Comparison of ENCODE assay signal across 22 mouse cellular contexts in the genomic region with DNA sequence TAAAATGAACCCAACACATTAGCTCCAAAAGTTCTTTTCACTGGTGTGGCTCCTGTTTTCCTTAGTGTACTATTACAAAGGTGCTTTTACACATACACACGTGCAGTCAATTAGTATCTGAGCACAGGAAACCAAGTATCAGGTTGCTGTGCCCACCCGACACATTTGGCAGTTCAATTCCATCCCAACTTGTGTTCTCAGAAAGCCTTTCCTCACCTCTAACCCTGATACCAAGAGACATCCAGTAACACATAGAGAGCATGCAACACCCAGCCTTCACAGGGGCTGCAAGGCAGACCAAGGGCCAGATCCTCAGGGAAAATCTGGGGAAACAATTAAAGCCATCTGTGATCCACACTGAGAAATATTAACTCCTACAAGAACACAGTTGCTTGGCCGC. TPM values are rescaled to one million over a fixed set of nuclear protein-coding genes. Genes with fewer than 3 reads are reported as not detected.
DNase-seq lines count a peak whose midpoint lies in the region; ATAC-seq lines count a peak whose summit lies in the region.
"Had no signal": no experiment of that assay in that cellular context is flagged by ENCODE, and none has a peak within 500 bp of the region (broad histone marks: within the 10 kb centered on the region; RNA-seq: fewer than 3 reads in every experiment).

No protein-coding gene starts in this region.

- peak overlapping the region; percentile 77 for H3K27ac ChIP-seq in embryonic facial prominence, embryonic 12.5 days
- peak overlapping the region; percentile 84 for H3K27ac ChIP-seq in limb, embryonic 11.5 days (replicated peaks; ENCODE audit: low read depth, low read length)
- no peak overlapping the region for H3K27ac ChIP-seq in forebrain, embryonic 14.5 days (ENCODE audit: low read depth, low read length)
- H3K27ac ChIP-seq: heart, embryonic 13.5 days; liver, embryonic 15.5 days; neural tube, embryonic 12.5 days had no signal

- H3K36me3 ChIP-seq in embryonic facial prominence, embryonic 12.5 days, result no peaks in the 10 kb centered on the region
- no peaks in the 10 kb centered on the region for H3K36me3 ChIP-seq in limb, embryonic 11.5 days (ENCODE audit: control insufficient read depth, insufficient read depth, low read length)
- H3K36me3 ChIP-seq in forebrain, embryonic 14.5 days (ENCODE audit: control insufficient read depth, insufficient read depth, low read length), result 0 out of 2 replicates have a peak, but pooled peaks cover 5% of the 10 kb centered on the region
- H3K36me3 ChIP-seq: G1E; heart, embryonic 13.5 days; liver, embryonic 15.5 days; neural tube, embryonic 12.5 days had no signal

- H3K4me2 ChIP-seq in embryonic facial prominence, embryonic 12.5 days (replicated peaks), result no peak overlapping the region; the same call in 1 of the 2 replicates
- H3K4me2 ChIP-seq in limb, embryonic 11.5 days (ENCODE audit: low read depth, severe bottlenecking), result peak overlapping the region; percentile 13; the same call in 1 of the 2 replicates
- H3K4me2 ChIP-seq in forebrain, embryonic 14.5 days (ENCODE audit: low read length), result no peak overlapping the region
- H3K4me2 ChIP-seq: heart, embryonic 13.5 days; liver, embryonic 15.5 days; neural tube, embryonic 12.5 days had no signal

- peaks cover 77% of the 10 kb centered on the region for H3K4me1 ChIP-seq in embryonic facial prominence, embryonic 12.5 days
- H3K4me1 ChIP-seq in limb, embryonic 11.5 days (ENCODE audit: control insufficient read depth, insufficient read depth, low read length), result peaks cover 56% of the 10 kb centered on the region
- H3K4me1 ChIP-seq in forebrain, embryonic 14.5 days (ENCODE audit: control insufficient read depth, insufficient read depth, low read length), result peaks cover 2% of the 10 kb centered on the region; the same call in 1 of the 2 replicates

- ATAC-seq in embryonic facial prominence, embryonic 12.5 days (ENCODE audit: insufficient number of reproducible peaks, insufficient read depth, low FRiP score, low TSS enrichment), result no peak
- peak; percentile 79 for ATAC-seq in limb, embryonic 11.5 days (ENCODE audit: insufficient number of reproducible peaks, low FRiP score, low TSS enrichment, low read depth)
- no peak for ATAC-seq in forebrain, embryonic 14.5 days
- ATAC-seq: CD4-positive, CD25-positive, alpha-beta regulatory T cell, adult 4 months; forebrain, postnatal 0 days; intestine, embryonic 16.5 days had no signal

- no peak overlapping the region for H3K4me3 ChIP-seq in embryonic facial prominence, embryonic 12.5 days
- H3K4me3 ChIP-seq in limb, embryonic 11.5 days (ENCODE audit: low read depth, low read length), result no peak overlapping the region
- H3K4me3 ChIP-seq in forebrain, embryonic 14.5 days (ENCODE audit: low read depth, low read length), result no peak overlapping the region
- H3K4me3 ChIP-seq: gastrocnemius, adult 2 months; heart, embryonic 13.5 days; liver, embryonic 15.5 days; neural tube, embryonic 12.5 days had no signal

- no peak overlapping the region for H3K9ac ChIP-seq in embryonic facial prominence, embryonic 12.5 days
- H3K9ac ChIP-seq in limb, embryonic 11.5 days (ENCODE audit: low read length), result no peak overlapping the region
- no peak overlapping the region for H3K9ac ChIP-seq in forebrain, embryonic 14.5 days (ENCODE audit: low read length)
- H3K9ac ChIP-seq: forebrain, postnatal 0 days; heart, embryonic 13.5 days; liver, embryonic 15.5 days; neural tube, embryonic 12.5 days had no signal

- intact Hi-C loops in gastrocnemius, postnatal 36 days (cut with DNase I), result no loop called here

- no peaks in the 10 kb centered on the region for H3K9me3 ChIP-seq in embryonic facial prominence, embryonic 12.5 days
- no peaks in the 10 kb centered on the region for H3K9me3 ChIP-seq in limb, embryonic 11.5 days (ENCODE audit: control insufficient read depth, low read length)
- no peaks in the 10 kb centered on the region for H3K9me3 ChIP-seq in forebrain, embryonic 14.5 days (replicated peaks; ENCODE audit: control insufficient read depth, low read length)
- H3K9me3 ChIP-seq: G1E; heart, embryonic 13.5 days; liver, embryonic 15.5 days; neural tube, embryonic 12.5 days had no signal

- H3K27me3 ChIP-seq in embryonic facial prominence, embryonic 12.5 days, result no peaks in the 10 kb centered on the region
- H3K27me3 ChIP-seq in limb, embryonic 11.5 days (ENCODE audit: control insufficient read depth, insufficient read depth, low read length), result no peaks in the 10 kb centered on the region
- H3K27me3 ChIP-seq in forebrain, embryonic 14.5 days (replicated peaks; ENCODE audit: control insufficient read depth, insufficient read depth, low read length), result no peaks in the 10 kb centered on the region
- H3K27me3 ChIP-seq: heart, embryonic 13.5 days; neural tube, embryonic 12.5 days had no signal

- 19% methylated on average over 3 of the region's 3 CpGs for WGBS in embryonic facial prominence, embryonic 12.5 days
- WGBS in limb, embryonic 11.5 days, result 9% methylated on average over 3 of the region's 3 CpGs
- WGBS in forebrain, embryonic 14.5 days, result 72% methylated on average over 3 of the region's 3 CpGs

- DNase-seq in 3T3-L1 (ENCODE audit: low read depth, low spot score) (peak; percentile 16), NIH3T3 (ENCODE audit: low read depth) (peak; percentile 36)
- DNase-seq in limb, embryonic 11.5 days (ENCODE audit: low spot score), result peak; percentile 78
- no peak for DNase-seq in forebrain, embryonic 14.5 days (ENCODE audit: low spot score)
- no peak for DNase-seq in left cerebral cortex, adult 18-20 months (ENCODE audit: low spot score in 2 of 2)
- no peak for DNase-seq in gastrocnemius, postnatal 36 days
- DNase-seq: adrenal gland, adult 2 months; cerebellum, postnatal 25 days; forebrain, postnatal 0 days; gastrocnemius, adult 2 months; heart, adult 11 months; heart, postnatal 4 days; kidney, postnatal 25 days; layer of hippocampus, adult 9-11 months; lung, postnatal 10 days had no signal

RNA-seq across cellular contexts. Expression of a gene that starts 8.2 kb away (rescaled TPM):
- 96.4 and 96.9 TPM in 2 replicates for polyA plus RNA-seq in embryonic facial prominence, embryonic 12.5 days (2016; fragmentation: Nextera tagmentation; extraction: Ambion mirVana)
- 71.5 and 74.2 TPM in 2 replicates for polyA plus RNA-seq in limb, embryonic 11.5 days (2014; fragmentation: Nextera tagmentation; extraction: Ambion mirVana)
- 186 and 229 TPM in 2 replicates for polyA plus RNA-seq in forebrain, embryonic 14.5 days (2014; fragmentation: Nextera tagmentation; extraction: Ambion mirVana)
- 100 to 1,000 TPM; 239 to 240 TPM for total RNA-seq in left cerebral cortex, adult 18-20 months (2021)
- 10 to 100 TPM; 44.2 to 63.3 TPM for total RNA-seq in gastrocnemius, postnatal 36 days (2021)
- polyA plus RNA-seq: CD4-positive, CD25-positive, alpha-beta regulatory T cell, adult 4 months had no signal

Comparison
In these comparisons a context has a peak if more than half of its experiments do, and no peak if none do; other contexts are left out.
1. DNase-seq: peak in 3T3-L1 (single experiment), NIH3T3 (single experiment) and limb, embryonic 11.5 days (single experiment); none in forebrain, embryonic 14.5 days (single experiment), left cerebral cortex, adult 18-20 months (0 of 2) and gastrocnemius, postnatal 36 days (0 of 2).